Mouse (Mus musculus) right cerebral cortex, adult 18-20 months (tissue): Measurements from ENCODE around the gene Chst3.
"Not testable (repeated sequence)": the region's sequence is repeated elsewhere in the genome, so short reads cannot be mapped to it uniquely, and the experiment has no call there.

Experiments used
- DNase-seq: peaks from one replicate; pipeline ENCODE4 v3.0.0; 2022; ENCODE audit warnings: mixed read lengths

Gene Chst3

DNA sequence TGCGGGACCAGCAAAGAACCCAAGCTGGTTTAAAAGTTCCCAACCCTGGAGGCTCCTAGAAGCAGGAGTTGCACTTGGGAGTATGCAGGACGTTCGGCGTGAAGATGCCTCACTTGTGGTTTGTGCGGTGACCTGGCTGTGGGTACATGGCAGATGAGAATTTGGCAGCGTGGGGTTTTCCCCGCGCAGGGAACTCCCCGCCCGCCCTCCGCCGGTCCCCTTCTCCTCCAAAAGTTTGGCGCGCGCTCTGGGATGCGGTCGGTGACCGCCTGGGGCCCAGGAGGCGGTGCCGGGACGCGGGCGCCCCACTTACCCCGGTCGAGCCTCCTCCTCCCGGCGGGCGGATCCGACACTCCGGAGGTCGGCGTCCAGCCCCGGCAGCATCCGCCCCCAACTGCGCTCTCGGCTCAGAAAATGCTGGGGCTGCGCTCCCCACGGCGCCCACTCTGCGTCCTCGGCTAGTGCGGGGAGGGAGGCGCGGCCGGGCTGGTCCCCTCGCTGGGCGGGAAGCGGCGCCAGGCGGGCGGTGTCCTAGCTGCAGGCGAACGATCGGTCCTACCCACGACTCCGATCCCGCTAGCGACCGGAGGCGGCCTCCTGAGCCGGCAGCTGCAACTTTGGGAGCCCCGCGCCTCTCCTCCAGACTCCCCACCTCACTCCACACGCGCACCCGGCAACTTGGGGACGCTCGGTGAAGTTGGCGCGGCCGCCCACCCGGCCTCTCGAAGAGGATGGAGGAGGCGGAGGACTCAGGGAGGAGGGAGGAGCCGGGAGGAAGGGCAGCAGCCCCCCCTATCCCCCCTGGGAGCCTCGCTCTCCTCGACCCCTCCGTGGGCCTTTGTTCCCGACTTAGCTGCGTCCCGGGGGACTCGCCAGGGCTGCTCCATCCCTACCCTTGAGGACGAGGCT, at the start of gene Chst3:
TSS of gene Chst3 (minus strand) at position 670 of the 909 bp plus-strand sequence.
- DNase-seq = no peak

- no peak for DNase-seq
Measured at GRCm38 (mm10) chr10:60268738-60269137, 49.7 kb upstream of the Chst3 start.

DNA sequence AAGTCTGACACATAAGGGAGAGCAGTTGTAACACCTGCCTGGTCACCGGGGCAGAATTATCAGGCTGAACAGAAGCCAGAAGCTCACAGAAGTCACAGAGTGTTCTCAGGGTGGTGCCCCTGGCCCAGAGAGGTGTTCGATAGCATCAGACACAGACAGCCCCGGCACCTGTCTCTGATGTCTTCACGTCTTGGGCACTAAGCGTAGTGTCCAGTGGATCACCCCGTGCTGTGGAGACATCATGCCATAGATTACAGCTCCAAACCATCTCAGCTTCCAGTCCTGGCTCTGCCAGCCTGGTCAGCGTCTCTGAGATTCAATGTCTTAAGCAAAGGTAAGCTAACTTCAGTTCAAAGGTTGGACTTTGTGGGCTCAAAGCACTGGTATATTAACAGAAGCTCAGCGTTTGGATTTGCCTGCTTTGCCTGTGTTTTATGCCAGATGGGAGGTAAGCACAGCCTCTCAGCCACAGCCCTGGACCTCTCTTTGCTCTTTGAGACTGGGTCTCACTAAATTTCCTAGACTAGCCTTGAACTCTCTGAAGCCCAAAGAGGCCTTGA, 47.9 kb upstream of the Chst3 start:
- DNase-seq = no peak

GRCm38 (mm10) chr10:60265252-60265651, 46.2 kb upstream of the Chst3 start:
- no peak for DNase-seq

DNA sequence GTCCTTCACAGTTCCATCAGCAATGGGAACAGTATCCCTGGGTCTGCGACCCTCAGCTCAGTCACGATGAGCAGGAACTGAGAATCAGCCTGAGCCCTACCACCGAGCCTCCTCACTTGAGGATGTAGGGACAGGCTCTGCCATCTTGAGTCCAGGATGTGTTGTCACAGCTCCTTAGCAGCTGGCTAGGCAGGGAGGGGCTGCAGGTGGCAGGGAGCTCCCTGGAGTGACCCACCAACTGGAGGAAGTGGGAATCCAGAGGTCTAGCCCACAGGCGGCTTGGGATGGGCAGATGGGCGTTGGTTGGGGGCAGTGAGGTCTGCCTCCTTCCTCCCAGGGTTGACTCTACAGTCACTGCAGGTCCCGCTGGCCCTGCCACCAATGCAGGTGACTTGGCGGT, 44.3 kb upstream of the Chst3 start:
- DNase-seq = no peak

GRCm38 (mm10) chr10:60262386-60262785, 43.3 kb upstream of the Chst3 start:
- DNase-seq = peak; percentile 79

GRCm38 (mm10) chr10:60261530-60261929, 42.5 kb upstream of the Chst3 start:
- DNase-seq = no peak

DNA sequence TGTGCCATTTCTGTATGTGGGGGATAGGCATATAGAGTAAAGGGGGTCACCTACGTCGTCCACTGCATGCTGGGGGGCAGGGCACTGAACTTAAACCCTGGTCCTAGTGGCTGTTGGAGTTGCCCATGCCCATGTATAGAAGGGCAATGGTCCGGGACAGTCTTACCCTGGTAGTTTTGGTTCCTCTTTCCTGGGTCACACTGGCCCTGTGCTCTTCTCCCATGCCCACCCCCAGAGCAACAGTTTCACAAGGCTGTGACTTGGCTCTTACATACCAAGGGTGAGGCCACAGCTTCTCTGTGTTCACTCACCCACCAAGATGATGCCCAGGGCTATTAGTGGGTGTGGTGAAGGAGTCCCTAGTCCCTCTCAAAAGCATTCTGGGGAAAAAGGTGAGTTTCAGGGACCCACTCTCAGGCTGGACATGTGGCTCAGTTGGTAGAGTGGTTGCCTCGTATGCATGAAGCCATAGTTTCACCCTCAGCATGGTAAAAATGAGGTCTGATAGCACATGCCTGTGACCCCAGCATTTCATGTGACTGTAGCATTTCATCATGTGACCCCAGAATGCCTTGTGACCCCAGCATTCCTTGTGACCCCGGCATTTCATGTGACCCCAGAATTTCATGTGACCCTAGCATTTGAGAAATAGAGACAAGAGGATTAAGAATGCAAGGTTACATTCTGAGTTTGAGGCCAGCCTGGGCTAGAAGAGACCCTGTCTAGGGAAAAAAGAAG, 41.7 kb upstream of the Chst3 start:
- no peak for DNase-seq

DNA sequence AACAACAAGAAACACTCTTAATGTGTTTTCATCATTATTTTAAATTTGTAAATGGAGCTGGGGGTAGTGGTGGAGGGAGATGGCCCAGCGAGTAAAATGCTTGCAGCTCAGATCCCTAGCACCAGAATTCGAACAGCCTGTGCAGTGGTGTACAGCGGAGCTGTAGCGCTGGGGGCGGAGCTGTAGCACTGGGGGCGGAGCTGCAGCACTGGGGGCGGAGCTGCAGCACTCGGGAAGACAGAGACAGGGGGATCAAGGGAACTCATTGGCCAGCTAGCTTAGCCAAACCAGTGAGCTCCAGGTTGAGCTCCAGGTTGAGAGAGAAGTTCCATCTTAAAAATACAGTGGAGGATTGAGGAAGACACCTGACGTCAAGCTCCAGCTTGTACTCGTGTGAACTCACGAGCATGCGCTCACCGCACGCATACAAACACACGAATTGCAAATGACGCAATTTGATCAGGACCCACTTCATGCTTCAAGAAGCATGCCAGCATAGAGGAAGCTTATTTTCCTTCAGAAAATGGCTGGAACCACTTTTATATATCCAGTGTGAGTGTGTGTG, 38.3 kb upstream of the Chst3 start:
- no peak for DNase-seq

- DNase-seq = no peak
Measured at GRCm38 (mm10) chr10:60256088-60256487, 37.0 kb upstream of the Chst3 start.

DNA sequence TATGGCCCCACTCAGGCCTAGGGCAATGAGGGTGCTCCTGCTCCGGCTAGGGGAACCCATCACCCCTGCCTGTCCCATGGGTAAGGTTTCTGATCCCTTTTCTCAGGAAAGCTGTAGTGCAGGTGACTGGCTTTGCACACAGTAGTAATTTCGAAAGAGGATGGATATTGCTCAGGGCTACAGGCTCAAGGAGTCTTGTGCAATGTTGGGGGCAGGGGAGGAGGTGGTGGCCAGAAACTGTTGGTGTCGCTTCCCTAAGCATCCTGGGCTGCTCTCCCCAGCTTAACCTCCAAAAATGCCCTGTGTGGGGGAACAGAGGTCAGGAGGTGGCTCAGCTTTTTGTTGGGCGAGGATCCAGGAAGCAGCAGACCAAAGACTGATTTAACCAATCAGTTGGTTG, 33.5 kb upstream of the Chst3 start:
- no peak for DNase-seq

- no peak for DNase-seq
Measured at GRCm38 (mm10) chr10:60252187-60252586, 33.1 kb upstream of the Chst3 start.

- DNase-seq = no peak
Measured at GRCm38 (mm10) chr10:60250426-60250965, 31.4 kb upstream of the Chst3 start.

GRCm38 (mm10) chr10:60248345-60248744, 29.3 kb upstream of the Chst3 start:
- DNase-seq = not testable (repeated sequence)

GRCm38 (mm10) chr10:60246519-60246918, 27.5 kb upstream of the Chst3 start:
- DNase-seq = peak; percentile 52

DNA sequence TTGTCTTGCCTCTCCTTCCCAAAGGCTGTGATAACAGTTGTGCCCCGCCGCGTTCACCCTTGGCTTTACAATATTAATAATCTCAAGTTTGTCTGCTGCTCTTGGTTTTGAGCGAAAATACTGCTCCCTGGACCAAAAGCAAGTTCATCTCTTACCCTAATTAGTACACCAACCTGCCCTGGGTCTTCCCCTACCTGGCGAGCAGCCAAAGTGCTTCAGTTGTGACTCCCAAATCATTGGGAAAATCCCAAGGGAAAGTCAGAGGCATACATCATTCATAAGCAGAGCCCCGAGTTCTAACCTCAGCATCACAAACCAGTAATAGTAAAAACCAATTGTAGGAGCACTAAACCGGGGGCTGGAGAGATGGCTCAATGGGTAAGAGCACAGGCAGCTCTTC, 26.6 kb upstream of the Chst3 start:
- DNase-seq = no peak

DNA sequence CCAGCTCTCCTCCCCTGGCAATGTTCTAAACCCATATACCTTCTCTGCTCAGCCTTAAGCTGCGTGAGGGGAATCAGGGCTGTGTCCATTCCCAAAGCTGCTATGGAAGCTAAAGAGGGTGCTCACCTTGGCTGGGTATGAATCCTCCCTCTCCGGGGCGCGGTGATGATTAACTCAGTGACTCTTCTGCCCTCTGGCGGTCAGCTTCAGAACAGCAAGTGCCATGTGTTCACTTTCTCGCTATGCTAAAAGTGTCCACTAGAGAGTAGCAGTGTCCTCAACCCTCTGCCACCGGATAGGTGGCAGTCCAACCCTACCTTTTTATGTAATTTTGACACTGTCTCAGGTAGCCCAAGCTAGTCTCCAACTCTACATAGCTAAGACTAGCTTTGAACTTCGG, 26.0 kb upstream of the Chst3 start:
- DNase-seq = peak; percentile 90

- no peak for DNase-seq
Measured at GRCm38 (mm10) chr10:60243941-60244340, 24.9 kb upstream of the Chst3 start.

DNA sequence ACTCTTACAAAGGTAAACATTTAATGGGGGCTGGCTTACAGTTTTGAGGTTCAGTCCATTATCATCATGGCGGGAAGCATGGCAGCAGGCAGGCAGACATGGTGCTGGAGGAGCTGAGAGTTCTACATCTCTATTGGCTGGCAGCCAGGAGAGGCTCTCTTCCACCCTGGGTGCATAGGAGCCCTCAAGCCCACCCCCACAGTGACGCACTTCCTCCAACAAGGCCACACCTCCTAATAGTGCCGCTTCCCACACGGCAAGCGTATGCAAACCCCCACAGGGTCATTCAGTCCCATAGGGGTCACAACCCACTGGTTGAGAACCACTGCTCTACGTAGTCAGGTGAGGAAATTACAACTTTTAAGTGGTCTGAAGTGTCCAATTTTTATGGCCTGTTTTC, 21.4 kb upstream of the Chst3 start:
- no peak for DNase-seq

GRCm38 (mm10) chr10:60237475-60238154, 18.6 kb upstream of the Chst3 start:
- DNase-seq = peak; percentile 42

DNA sequence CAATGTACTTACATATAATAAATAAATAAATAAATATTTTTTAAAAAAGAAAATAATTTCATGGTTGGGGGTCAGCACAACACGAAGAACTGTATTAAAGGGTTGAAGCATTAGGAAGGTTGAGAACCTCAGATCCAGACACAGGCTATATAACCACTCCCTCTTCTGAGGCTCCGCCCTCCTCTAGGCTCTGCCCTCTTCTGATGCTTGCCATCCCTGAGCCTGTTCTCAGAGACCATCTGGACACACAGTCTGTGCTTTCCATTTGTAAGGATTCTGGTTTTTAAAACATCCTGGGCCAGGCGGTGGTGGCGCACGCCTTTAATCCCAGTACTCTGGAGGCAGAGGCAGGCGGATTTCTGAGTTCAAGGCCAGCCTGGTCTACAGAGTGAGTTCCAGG, 16.8 kb upstream of the Chst3 start:
- DNase-seq = not testable (repeated sequence)

DNA sequence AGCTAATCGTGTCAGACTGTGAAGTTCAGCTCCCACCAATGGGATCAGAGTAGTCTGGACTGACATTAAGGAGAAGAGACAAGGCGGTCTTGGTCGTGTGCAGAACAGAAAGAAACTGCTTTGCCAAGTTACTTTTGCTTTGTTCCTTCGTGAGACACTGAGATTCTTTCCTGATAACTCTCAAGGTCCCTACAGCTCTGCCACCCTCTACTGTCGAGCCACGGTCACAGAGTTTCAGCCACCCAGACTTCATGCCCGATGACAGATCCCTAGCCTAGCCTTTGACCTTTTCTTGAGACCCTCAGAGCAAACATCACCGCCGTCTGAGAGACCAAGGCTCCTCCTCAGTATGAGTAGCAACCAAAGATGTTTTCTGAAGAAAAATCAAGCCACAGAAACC, 14.9 kb upstream of the Chst3 start:
- no peak for DNase-seq
